Mouse (Mus musculus) ES-Bruce4 (cell line): ENCODE data around the gene Smc1a. TPM values are rescaled to one million over a fixed set of nuclear protein-coding genes. Genes with fewer than 3 reads are reported as not detected.
"Not testable (repeated sequence)": the region's sequence is repeated elsewhere in the genome, so short reads cannot be mapped to it uniquely, and the experiment has no call there.

Source experiments
- H3K27ac ChIP-seq: 2 replicates; pipeline ENCODE4 v1.5.1; 2012; ENCODE audit warnings: low read length, inconsistent platforms; ENCODE audit not compliant: insufficient read depth
- H3K27me3 ChIP-seq: 2 replicates; pipeline ENCODE4 v1.6.1; 2012; ENCODE audit warnings: mild to moderate bottlenecking, low read length, inconsistent platforms; ENCODE audit not compliant: control insufficient read depth, poor library complexity, insufficient read depth, severe bottlenecking
- H3K36me3 ChIP-seq: 2 replicates; pipeline ENCODE4 v1.6.1; 2012; ENCODE audit warnings: inconsistent platforms, mild to moderate bottlenecking, low read length, moderate library complexity; ENCODE audit not compliant: control insufficient read depth, poor library complexity, insufficient read depth, severe bottlenecking
- H3K4me1 ChIP-seq: one replicate; pipeline ENCODE4 v1.8.1; 2011; ENCODE audit warnings: low read length; ENCODE audit not compliant: control insufficient read depth, insufficient read depth
- H3K4me3 ChIP-seq: 2 replicates; pipeline ENCODE4 v1.5.1; 2011; ENCODE audit warnings: low read depth, mild to moderate bottlenecking, low read length
- H3K9ac ChIP-seq: 2 replicates; pipeline ENCODE4 v1.6.1; 2012; ENCODE audit warnings: low read depth, mild to moderate bottlenecking, inconsistent platforms; ENCODE audit not compliant: poor library complexity, severe bottlenecking
- H3K9me3 ChIP-seq: replicated peaks from 2 replicates; pipeline ENCODE4 v1.6.1; 2012; ENCODE audit warnings: mild to moderate bottlenecking, low read length, inconsistent platforms; ENCODE audit not compliant: control insufficient read depth, poor library complexity, insufficient read depth, severe bottlenecking
- CTCF ChIP-seq: IDR thresholded peaks from one replicate; pipeline ENCODE4 v1.8.1; 2011; ENCODE audit warnings: low read depth, low read length
- EP300 ChIP-seq: IDR thresholded peaks from 2 replicates; pipeline ENCODE4 v1.6.1; 2011; ENCODE audit warnings: low read depth, low read length; ENCODE audit not compliant: insufficient read depth
- POLR2A ChIP-seq: IDR thresholded peaks from one replicate; pipeline ENCODE4 v1.8.1; 2011; ENCODE audit warnings: low read length; ENCODE audit not compliant: insufficient read depth
- polyA plus RNA-seq: library from polyadenylated mRNA; stranded (reverse); fragments of >200 nt; gene quantifications from 2 replicates; pipeline ENCODE4 v1.2.4, GENCODE M21; 2011; ENCODE audit warnings: low read depth; ENCODE audit not compliant: missing spikeins, insufficient read depth, insufficient read length

Smc1a gene
- polyA plus RNA-seq, 1 experiment, result 158 TPM

DNA sequence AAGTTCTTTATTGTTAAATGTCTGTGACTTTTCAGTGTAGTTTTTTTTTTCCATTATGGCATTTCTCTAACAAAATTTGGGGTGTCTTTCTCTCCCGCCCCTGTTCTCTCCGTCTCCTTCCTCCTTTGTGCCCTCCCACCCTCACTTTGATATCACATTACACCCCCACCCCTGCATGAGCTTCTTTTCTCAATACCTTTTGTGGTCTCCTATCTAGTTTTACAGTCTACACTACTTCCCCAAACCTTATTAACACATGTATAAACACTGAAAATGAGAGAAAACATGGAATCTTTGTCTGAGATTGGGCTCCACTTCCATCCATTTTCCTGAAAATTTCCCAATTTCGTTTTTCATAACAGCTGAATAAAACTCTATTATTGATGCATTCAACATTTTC, 36.3 kb downstream of the Smc1a start:
- Histone ChIP-seq H3K9ac (no peak overlapping the region), H3K27me3 (no peaks in the 10 kb centered on the region), H3K27ac (no peak overlapping the region), H3K4me3 (no peak overlapping the region), H3K36me3 (no peaks in the 10 kb centered on the region; the same call in none of the 2 replicates), H3K9me3 (no peaks in the 10 kb centered on the region; the same call in 1 of the 2 replicates), H3K4me1 (no peaks in the 10 kb centered on the region)
- TF ChIP-seq POLR2A (no peak), CTCF (no peak), EP300 (no peak)

- H3K9me3 ChIP-seq, result no peaks in the 10 kb centered on the region
- H3K4me3 ChIP-seq, result no peak overlapping the region
- no peak overlapping the region for H3K27ac ChIP-seq
- no peaks in the 10 kb centered on the region; the same call in none of the 2 replicates for H3K36me3 ChIP-seq
- H3K4me1 ChIP-seq, result no peaks in the 10 kb centered on the region
- TF ChIP-seq CTCF, result no peak
- TF ChIP-seq EP300, result no peak
- no peak for TF ChIP-seq POLR2A
- no peaks in the 10 kb centered on the region for H3K27me3 ChIP-seq
- no peak overlapping the region for H3K9ac ChIP-seq
Observed at GRCm38 (mm10) chrX:152054094-152054493, 37.9 kb downstream of the Smc1a start.

- H3K4me3 ChIP-seq, result no peak overlapping the region
- H3K27me3 ChIP-seq, result no peaks in the 10 kb centered on the region
- H3K27ac ChIP-seq, result no peak overlapping the region
Observed at GRCm38 (mm10) chrX:152065674-152066073, 49.4 kb downstream of the Smc1a start.

DNA sequence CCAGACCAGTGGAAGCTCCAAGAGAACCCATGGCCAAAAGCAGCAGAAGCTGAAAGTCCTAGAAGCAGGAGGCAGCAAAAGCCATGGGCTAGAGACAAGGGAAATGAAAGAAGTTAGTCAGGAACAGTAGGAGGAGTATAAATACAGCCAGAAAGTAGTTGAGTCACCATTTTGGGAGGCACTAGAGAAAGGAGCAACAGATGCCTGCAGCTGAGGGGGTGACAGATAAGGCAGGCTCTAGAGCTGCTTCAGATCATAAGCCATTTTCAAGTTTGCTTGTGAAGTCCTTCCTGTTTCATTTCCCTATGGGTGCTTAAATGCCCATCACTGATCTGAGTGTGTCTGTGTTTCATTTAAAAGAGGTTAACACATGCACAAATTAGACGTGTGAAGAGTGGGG, 51.6 kb downstream of the Smc1a start:
- no peak for TF ChIP-seq POLR2A
- TF ChIP-seq EP300, result no peak
- no peak for TF ChIP-seq CTCF
- Histone ChIP-seq H3K9ac (no peak overlapping the region), H3K27ac (no peak overlapping the region), H3K4me3 (no peak overlapping the region), H3K36me3 (no peaks in the 10 kb centered on the region), H3K9me3 (no peaks in the 10 kb centered on the region), H3K4me1 (no peaks in the 10 kb centered on the region), H3K27me3 (no peaks in the 10 kb centered on the region)

More at GRCm38 (mm10) chrX:152065674-152066073, 49.4 kb downstream of the Smc1a start:
- no peaks in the 10 kb centered on the region for H3K4me1 ChIP-seq
- no peaks in the 10 kb centered on the region for H3K9me3 ChIP-seq
- peaks cover 9% of the 10 kb centered on the region; the same call in 1 of the 2 replicates for H3K36me3 ChIP-seq
- TF ChIP-seq POLR2A, result no peak
- TF ChIP-seq EP300, result no peak
- TF ChIP-seq CTCF, result no peak
- no peak overlapping the region for H3K9ac ChIP-seq

DNA sequence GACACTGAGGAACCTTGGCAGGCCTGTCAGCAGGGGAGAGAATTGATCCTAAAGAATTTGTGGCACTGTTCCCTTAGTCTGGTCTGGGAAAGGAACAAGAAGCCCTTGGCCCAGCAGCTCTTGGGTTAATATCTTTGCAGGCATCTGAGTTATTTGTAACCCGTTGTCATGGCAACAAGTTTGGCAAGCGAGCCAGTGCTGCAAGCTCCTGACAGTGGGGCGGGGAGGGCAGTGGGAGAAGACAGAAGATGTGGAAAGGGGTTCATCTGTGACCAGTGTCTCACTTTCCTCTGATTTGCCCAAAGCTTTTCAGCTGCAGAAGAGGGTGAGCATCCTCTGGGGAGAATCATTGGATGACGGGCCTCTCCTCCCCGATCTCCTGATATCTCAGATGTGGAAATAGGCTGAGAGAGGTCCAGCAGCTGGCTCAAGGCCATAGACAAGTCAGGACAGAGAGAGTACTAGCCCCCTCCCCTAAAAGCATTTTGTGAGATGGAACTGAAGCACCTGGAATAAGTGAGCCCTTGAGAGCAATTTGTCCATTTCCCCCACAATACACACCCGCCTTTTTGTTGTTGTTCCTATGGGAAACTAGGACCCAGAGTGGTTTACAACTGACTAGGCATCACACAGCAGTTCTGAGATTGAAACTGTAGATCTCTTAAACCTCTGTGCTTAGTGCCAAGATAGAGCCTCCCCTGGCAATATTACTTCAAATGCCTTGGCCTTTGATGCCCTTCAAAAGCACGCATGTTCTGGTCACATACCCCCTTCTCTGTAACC, 73.8 kb downstream of the Smc1a start:
- H3K36me3 ChIP-seq, H3K9ac ChIP-seq, H3K9me3 ChIP-seq, H3K4me3 ChIP-seq, H3K4me1 ChIP-seq, H3K27me3 ChIP-seq, H3K27ac ChIP-seq: not testable (repeated sequence)

DNA sequence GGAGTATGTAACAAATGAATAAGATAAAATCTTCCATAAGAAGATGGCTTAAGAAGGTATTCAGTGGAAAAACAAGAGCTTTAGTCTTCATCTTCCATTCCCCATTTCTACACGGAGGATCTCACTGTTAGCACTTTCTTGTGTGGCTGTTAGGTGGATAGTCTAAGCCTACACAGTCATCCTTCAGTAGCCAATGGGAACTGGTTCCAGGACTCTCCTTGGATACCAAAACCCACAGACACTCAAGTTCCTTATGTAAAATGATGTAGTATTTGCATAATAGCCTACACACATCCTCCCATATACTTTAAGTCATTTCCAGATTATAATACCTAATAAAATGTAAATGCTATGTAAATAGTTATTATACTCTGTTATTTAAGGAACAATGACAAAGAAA, 81.3 kb downstream of the Smc1a start:
- no peaks in the 10 kb centered on the region for H3K27me3 ChIP-seq
- TF ChIP-seq POLR2A, result no peak
- TF ChIP-seq CTCF, result no peak

More for the DNA sequence above, 81.3 kb downstream of the Smc1a start:
- H3K4me3 ChIP-seq, result no peak overlapping the region
- H3K9ac ChIP-seq, result no peak overlapping the region
- H3K9me3 ChIP-seq, result no peaks in the 10 kb centered on the region
- H3K36me3 ChIP-seq, result no peaks in the 10 kb centered on the region
- H3K4me1 ChIP-seq, result no peaks in the 10 kb centered on the region
- no peak overlapping the region for H3K27ac ChIP-seq

Other genes starting within 250 kb of the Smc1a start
- gene Huwe1, start 215.6 kb upstream of the Smc1a start, polyA plus RNA-seq, result 306 and 343 TPM in 2 replicates
- gene Hsd17b10, start 14.6 kb upstream of the Smc1a start, polyA plus RNA-seq, result 75.1 and 79.5 TPM in 2 replicates
- gene Ribc1, start 133 bp upstream of the Smc1a start, polyA plus RNA-seq, result 8.1 and 8.3 TPM in 2 replicates
- gene Iqsec2, start 127.8 kb downstream of the Smc1a start, polyA plus RNA-seq, result 3.5 and 4.3 TPM in 2 replicates
- gene Kdm5c, start 216.6 kb downstream of the Smc1a start, polyA plus RNA-seq, result 70.8 and 71.2 TPM in 2 replicates